Mouse (Mus musculus) stomach, postnatal 0 days (tissue): ENCODE data around the gene Parvg.

Experiments
- CTCF ChIP-seq: IDR thresholded peaks from 2 replicates; pipeline ENCODE4 v1.5.1; 2016; ENCODE audit warnings: antibody characterized with exemption, low read depth, mild to moderate bottlenecking, moderate library complexity
- EP300 ChIP-seq: optimal IDR thresholded peaks from 2 replicates; pipeline ENCODE3; 2016; ENCODE audit warnings: antibody characterized with exemption

DNA sequence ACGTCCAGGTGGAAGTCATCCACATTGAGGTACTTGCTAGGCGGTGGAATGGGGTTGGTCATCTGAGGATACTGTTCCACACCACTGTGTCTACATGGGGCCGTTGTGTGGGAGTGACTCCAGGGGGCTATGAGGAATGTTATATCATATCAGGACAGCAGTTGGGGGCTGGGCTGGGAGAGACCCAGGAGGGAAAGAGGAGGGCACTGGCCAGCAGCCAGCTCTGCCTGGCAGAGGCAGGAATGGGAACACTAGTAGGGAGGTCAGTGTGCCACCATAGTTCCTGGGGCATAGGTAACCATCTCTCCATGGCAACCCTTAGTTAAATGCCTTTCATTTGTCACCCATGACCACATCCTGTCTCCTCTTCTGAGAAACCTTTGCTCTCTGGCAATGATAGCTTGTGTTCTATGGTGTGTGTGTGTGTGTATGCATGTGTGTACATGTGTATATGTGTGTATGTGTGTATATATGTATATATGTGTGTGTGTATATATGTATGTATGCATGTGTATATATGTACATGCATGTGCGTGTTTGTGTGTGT lies 7.3 kb downstream of the Parvg start:
- TF ChIP-seq CTCF, result no peak
- no peak for TF ChIP-seq EP300
